Mouse (Mus musculus) limb, embryonic 14.5 days (tissue): Measurements from ENCODE around the gene Kdm4b. TPM values are rescaled to one million over a fixed set of nuclear protein-coding genes. Genes with fewer than 3 reads are reported as not detected.

Source experiments
- ATAC-seq: fragments of 200-750 bp; cut with Nextera tagmentation; 2 replicates; pipeline ENCODE4 v1.8.0; 2017; ENCODE audit warnings: low read depth, moderate number of reproducible peaks, moderate TSS enrichment; ENCODE audit not compliant: low FRiP score
- DNase-seq: peaks from one replicate; pipeline ENCODE4 v3.0.0-alpha.2; 2015; ENCODE audit warnings: low spot score
- H3K27ac ChIP-seq: fragments of 300-500 bp; sonication (generic); replicated peaks from 2 replicates; pipeline ENCODE4 v1.5.1; 2014; ENCODE audit warnings: low read depth, mild to moderate bottlenecking, low read length, moderate library complexity, mixed read lengths
- H3K27me3 ChIP-seq: fragments of 300-500 bp; sonication (generic); 2 replicates; pipeline ENCODE4 v1.6.1; 2014; ENCODE audit warnings: low read length, mixed read lengths; ENCODE audit not compliant: control insufficient read depth, insufficient read depth
- H3K36me3 ChIP-seq: fragments of 300-500 bp; sonication (generic); 2 replicates; pipeline ENCODE4 v1.6.1; 2014; ENCODE audit warnings: mild to moderate bottlenecking, low read length, moderate library complexity, mixed read lengths; ENCODE audit not compliant: control insufficient read depth, insufficient read depth
- H3K4me1 ChIP-seq: fragments of 300-500 bp; sonication (generic); 2 replicates; pipeline ENCODE4 v1.6.1; 2014; ENCODE audit warnings: antibody characterized with exemption, low read length, mixed read lengths; ENCODE audit not compliant: control insufficient read depth, insufficient read depth
- H3K4me2 ChIP-seq: fragments of 300-500 bp; sonication (generic); replicated peaks from 2 replicates; pipeline ENCODE4 v1.6.1; 2014; ENCODE audit warnings: low read depth, mild to moderate bottlenecking, low read length, moderate library complexity; ENCODE audit not compliant: severe bottlenecking
- H3K4me3 ChIP-seq: fragments of 300-500 bp; sonication (generic); replicated peaks from 2 replicates; pipeline ENCODE4 v1.5.1; 2014; ENCODE audit warnings: low read length
- H3K9ac ChIP-seq: fragments of 300-500 bp; sonication (generic); 2 replicates; pipeline ENCODE4 v1.6.1; 2014; ENCODE audit warnings: mild to moderate bottlenecking, low read depth, low read length, moderate library complexity; ENCODE audit not compliant: severe bottlenecking
- H3K9me3 ChIP-seq: fragments of 300-500 bp; sonication (generic); 2 replicates; pipeline ENCODE4 v1.6.1; 2016; ENCODE audit warnings: low read length; ENCODE audit not compliant: control insufficient read depth
- POLR2A ChIP-seq: fragments of 200-500 bp; IDR thresholded peaks from 2 replicates; pipeline ENCODE4 v1.8.0; 2012; ENCODE audit warnings: inconsistent platforms, mild to moderate bottlenecking, moderate library complexity, borderline replicate concordance; ENCODE audit not compliant: insufficient read depth, insufficient read length; ENCODE audit errors: extremely low read depth
- WGBS: fragments of 180-500 bp; shearing (Covaris S2); extraction: QIAGEN DNeasy Blood & Tissue Kit; methylation state at CpG from one replicate; pipeline ENCODE4 v1.1.7; 2014; 5-methylcytosine and 5-hydroxymethylcytosine counted together
- polyA plus RNA-seq, 2 experiments: library from polyadenylated mRNA; depleted of rRNA in 1 of 2; stranded (reverse) in 1 of 2; unstranded in 1 of 2; fragments of >200 nt; fragmentation: Nextera tagmentation in 1 of 2; extraction: Ambion mirVana in 1 of 2; gene quantifications; 2 replicates each; pipeline versions ENCODE4 v1.2.1 to v1.2.3; 2012 to 2014

Kdm4b gene
- polyA plus RNA-seq, 2 experiments, result 36.0 to 36.4 TPM

- Histone ChIP-seq H3K4me1 (peaks cover 11% of the 10 kb centered on the region; the same call in 1 of the 2 replicates), H3K36me3 (peaks cover 47% of the 10 kb centered on the region), H3K9me3 (no peaks in the 10 kb centered on the region), H3K4me3 (no peak overlapping the region), H3K27me3 (no peaks in the 10 kb centered on the region), H3K9ac (no peak overlapping the region), H3K4me2 (no peak overlapping the region), H3K27ac (peak overlapping the region; percentile 39; the same call in 1 of the 2 replicates)
- TF ChIP-seq POLR2A, result no peak
- ATAC-seq, result no peak
- no peak for DNase-seq
- 78% methylated on average over 14 of the region's 14 CpGs for WGBS
Observed at GRCm38 (mm10) chr17:56405856-56406840, 80.3 kb downstream of the Kdm4b start.

- DNase-seq, result no peak
- peak overlapping the region; percentile 39; the same call in 1 of the 2 replicates for H3K27ac ChIP-seq
- no peak for TF ChIP-seq POLR2A
- no peak overlapping the region for H3K4me3 ChIP-seq
- no peak for ATAC-seq
- peaks cover 47% of the 10 kb centered on the region for H3K36me3 ChIP-seq
- H3K4me2 ChIP-seq, result no peak overlapping the region
- no peaks in the 10 kb centered on the region for H3K27me3 ChIP-seq
- H3K4me1 ChIP-seq, result peaks cover 11% of the 10 kb centered on the region; the same call in 1 of the 2 replicates
- 52% methylated on average over 4 of the region's 4 CpGs for WGBS
- no peaks in the 10 kb centered on the region for H3K9me3 ChIP-seq
- H3K9ac ChIP-seq, result no peak overlapping the region
Observed at GRCm38 (mm10) chr17:56406878-56407277, 81.0 kb downstream of the Kdm4b start.

- H3K9me3 ChIP-seq, result no peaks in the 10 kb centered on the region
- DNase-seq (no peak), ATAC-seq (no peak)
- WGBS, result 33% methylated on average over 8 of the region's 8 CpGs
- no peak overlapping the region for H3K9ac ChIP-seq
- H3K36me3 ChIP-seq, result peaks cover 47% of the 10 kb centered on the region
- no peak overlapping the region for H3K4me2 ChIP-seq
- TF ChIP-seq POLR2A, result no peak
- 0 out of 2 replicates have a peak overlapping the region, but pooled peaks have one; percentile 38 for H3K27ac ChIP-seq
- no peaks in the 10 kb centered on the region for H3K27me3 ChIP-seq
- H3K4me1 ChIP-seq, result peaks cover 11% of the 10 kb centered on the region; the same call in 1 of the 2 replicates
- no peak overlapping the region for H3K4me3 ChIP-seq
Observed at GRCm38 (mm10) chr17:56407379-56407778, 81.5 kb downstream of the Kdm4b start.

- no peak overlapping the region for H3K4me3 ChIP-seq
- H3K9me3 ChIP-seq, result no peaks in the 10 kb centered on the region
- no peak overlapping the region for H3K27ac ChIP-seq
- H3K4me1 ChIP-seq, result peaks cover 11% of the 10 kb centered on the region; the same call in 1 of the 2 replicates
- no peak overlapping the region for H3K9ac ChIP-seq
- no peak overlapping the region for H3K4me2 ChIP-seq
- H3K27me3 ChIP-seq, result no peaks in the 10 kb centered on the region
- peaks cover 48% of the 10 kb centered on the region for H3K36me3 ChIP-seq
- no peak for TF ChIP-seq POLR2A
- DNase-seq, result no peak
- ATAC-seq, result no peak
- 51% methylated on average over 13 of the region's 13 CpGs for WGBS
Observed at GRCm38 (mm10) chr17:56408965-56409625, 83.2 kb downstream of the Kdm4b start.

GRCm38 (mm10) chr17:56409759-56410158 lies 83.9 kb downstream of the Kdm4b start:
- Histone ChIP-seq H3K4me2 (no peak overlapping the region), H3K36me3 (peaks cover 51% of the 10 kb centered on the region), H3K4me3 (no peak overlapping the region), H3K27me3 (no peaks in the 10 kb centered on the region), H3K9ac (no peak overlapping the region), H3K4me1 (peaks cover 11% of the 10 kb centered on the region; the same call in 1 of the 2 replicates), H3K9me3 (no peaks in the 10 kb centered on the region), H3K27ac (no peak overlapping the region)
- DNase-seq (no peak), ATAC-seq (no peak)
- 33% methylated on average over 7 of the region's 8 CpGs for WGBS
- TF ChIP-seq POLR2A, result no peak
